Mouse (Mus musculus) embryonic fibroblast, embryonic 13.5 days (primary cell): ENCODE results near the gene Zscan2.

Source experiments
- CTCF ChIP-seq: IDR thresholded peaks from 2 replicates; pipeline ENCODE4 v1.5.1; 2011; ENCODE audit warnings: mild to moderate bottlenecking, control low read depth, low read length, moderate library complexity, borderline replicate concordance; ENCODE audit not compliant: insufficient read depth
- POLR2A ChIP-seq: IDR thresholded peaks from 2 replicates; pipeline ENCODE4 v1.6.1; 2011; ENCODE audit warnings: low read depth, mild to moderate bottlenecking, control low read depth, low read length, moderate library complexity

GRCm38 (mm10) chr7:80840937-80841336, 19.8 kb upstream of the Zscan2 start:
- TF ChIP-seq CTCF: no peak
- no peak for TF ChIP-seq POLR2A
